ENCODE assay signal across 19 mouse cellular contexts in genomic region chr8:83598146-83598545, GRCm38 (mm10). TPM values are rescaled to one million over a fixed set of nuclear protein-coding genes. Genes with fewer than 3 reads are reported as not detected.
DNase-seq lines count a peak whose midpoint lies in the region; ATAC-seq and TF ChIP-seq lines count a peak whose summit lies in the region.
"Had no signal": no experiment of that assay in that cellular context is flagged by ENCODE, and none has a peak within 500 bp of the region (broad histone marks: within the 10 kb centered on the region; RNA-seq: fewer than 3 reads in every experiment).

No protein-coding gene starts in this region.

- peak; percentile 20; the same call in 1 of the 2 replicates for TF ChIP-seq CTCF in kidney, adult 2 months (conservative IDR thresholded peaks at IDR 0.05; ENCODE audit: insufficient read depth, insufficient read length, low read depth, low read length)
- TF ChIP-seq CTCF in lung, postnatal 0 days (IDR thresholded peaks at IDR 0.05), result peak; percentile 40

- no peaks in the 10 kb centered on the region for H3K27me3 ChIP-seq in kidney, adult 2 months (replicated peaks; ENCODE audit: control insufficient read depth, insufficient read depth, low read length)
- H3K27me3 ChIP-seq in lung, postnatal 0 days (replicated peaks; ENCODE audit: insufficient read depth, low read length), result no peaks in the 10 kb centered on the region
- H3K27me3 ChIP-seq: CH12.LX; forebrain, embryonic 15.5 days; midbrain, embryonic 13.5 days had no signal

- no peaks in the 10 kb centered on the region; the same call in 1 of the 2 replicates for H3K4me1 ChIP-seq in kidney, adult 2 months (ENCODE audit: control insufficient read depth, insufficient read depth, low read length)
- no peaks in the 10 kb centered on the region for H3K4me1 ChIP-seq in lung, postnatal 0 days (ENCODE audit: insufficient read depth, low read depth, low read length)

- H3K9ac ChIP-seq in lung, postnatal 0 days (replicated peaks; ENCODE audit: low read depth), result no peak overlapping the region
- H3K9ac ChIP-seq: forebrain, embryonic 15.5 days; midbrain, embryonic 13.5 days had no signal

- no peak overlapping the region for H3K4me3 ChIP-seq in kidney, adult 2 months (ENCODE audit: insufficient read depth, low read depth, low read length)
- no peak overlapping the region for H3K4me3 ChIP-seq in lung, postnatal 0 days (ENCODE audit: low read depth, low read length)
- H3K4me3 ChIP-seq: forebrain, embryonic 15.5 days; midbrain, embryonic 13.5 days had no signal

- no peak overlapping the region for H3K4me2 ChIP-seq in lung, postnatal 0 days (replicated peaks; ENCODE audit: low read depth, low read length)
- H3K4me2 ChIP-seq: forebrain, embryonic 15.5 days; midbrain, embryonic 13.5 days had no signal

- no peak for TF ChIP-seq POLR2A in kidney, adult 2 months (IDR thresholded peaks at IDR 0.05; ENCODE audit: low read depth, low read length)

- no peak overlapping the region for H3K27ac ChIP-seq in kidney, adult 2 months (ENCODE audit: insufficient read depth, low read depth, low read length)
- no peak overlapping the region for H3K27ac ChIP-seq in lung, postnatal 0 days (ENCODE audit: low read length)
- H3K27ac ChIP-seq: forebrain, embryonic 15.5 days; midbrain, embryonic 13.5 days had no signal

- no peak for ATAC-seq in lung, postnatal 0 days
- ATAC-seq: forebrain, embryonic 15.5 days; midbrain, embryonic 13.5 days had no signal

- H3K36me3 ChIP-seq in kidney, adult 2 months (ENCODE audit: control insufficient read depth, insufficient read depth, low read length), result no peaks in the 10 kb centered on the region
- H3K36me3 ChIP-seq in lung, postnatal 0 days (ENCODE audit: insufficient read depth, low read length), result no peaks in the 10 kb centered on the region
- H3K36me3 ChIP-seq: forebrain, embryonic 15.5 days; midbrain, embryonic 13.5 days had no signal

- DNase-seq in kidney, adult 2 months, result no peak
- no peak for DNase-seq in kidney, postnatal 25 days
- DNase-seq in lung, postnatal 0 days (ENCODE audit: low spot score), result no peak
- no peak for DNase-seq in lung, postnatal 4 days
- DNase-seq in R1 (ENCODE audit: low read depth, low spot score), result peak; percentile 83
- DNase-seq in retina, embryonic 14.5 days (ENCODE audit: low spot score), result peak; percentile 47
- no peak for DNase-seq in testis, postnatal 10 days (ENCODE audit: low spot score)
- DNase-seq in right cerebral cortex, adult 2 months (ENCODE audit: low spot score in 2 of 2), result no peak
- DNase-seq: adrenal gland, postnatal 10 days; cerebellum, adult 11 months; cerebellum, postnatal 14 days; embryo, embryonic 11 days; gastrocnemius, postnatal 36 days; layer of hippocampus, postnatal 36 days; lung, postnatal 36 days; right cerebral cortex, postnatal 4 days had no signal

- TF ChIP-seq EP300 in lung, postnatal 0 days (IDR thresholded peaks at IDR 0.05), result no peak

- H3K9me3 ChIP-seq in lung, postnatal 0 days (ENCODE audit: low read length), result no peaks in the 10 kb centered on the region
- H3K9me3 ChIP-seq: forebrain, embryonic 15.5 days; midbrain, embryonic 13.5 days had no signal

- 14% methylated on average over 1 of the region's 1 CpGs for WGBS in kidney, adult 2 months
- 25% methylated on average over 1 of the region's 1 CpGs for WGBS in lung, postnatal 0 days

RNA-seq across cellular contexts. Expression of gene Tecr, which starts 9.6 kb away (rescaled TPM):
- 793 and 827 TPM in 2 replicates for polyA plus RNA-seq in kidney, adult 2 months (2012; rRNA removed)
- polyA plus RNA-seq in lung, postnatal 0 days (2015; fragmentation: Nextera tagmentation; extraction: Ambion mirVana), result 273 and 293 TPM in 2 replicates

RNA-seq across cellular contexts. Expression of gene Dnajb1, which starts 9.8 kb away (rescaled TPM):
- 32.2 and 33.2 TPM in 2 replicates for polyA plus RNA-seq in kidney, adult 2 months (2012; rRNA removed)
- polyA plus RNA-seq in lung, postnatal 0 days (2015; fragmentation: Nextera tagmentation; extraction: Ambion mirVana), result 34.3 and 43.6 TPM in 2 replicates

RNA-seq across cellular contexts. Expression of gene Ndufb7, which starts 31.7 kb away (rescaled TPM):
- polyA plus RNA-seq in kidney, adult 2 months (2012; rRNA removed), result 704 and 720 TPM in 2 replicates
- polyA plus RNA-seq in lung, postnatal 0 days (2015; fragmentation: Nextera tagmentation; extraction: Ambion mirVana), result 258 and 286 TPM in 2 replicates

RNA-seq across cellular contexts. Expression of gene Gipc1, which starts 54.3 kb away (rescaled TPM):
- polyA plus RNA-seq in kidney, adult 2 months (2012; rRNA removed), result 57.6 and 66.6 TPM in 2 replicates
- polyA plus RNA-seq in lung, postnatal 0 days (2015; fragmentation: Nextera tagmentation; extraction: Ambion mirVana), result 123 and 134 TPM in 2 replicates

Comparison
In these comparisons a context has a peak if more than half of its experiments do, and no peak if none do; other contexts are left out.
1. DNase-seq: peak in R1 (single experiment) and retina, embryonic 14.5 days (single experiment); none in kidney, adult 2 months (single experiment), kidney, postnatal 25 days (0 of 2), lung, postnatal 0 days (single experiment), lung, postnatal 4 days (0 of 2), testis, postnatal 10 days (single experiment) and right cerebral cortex, adult 2 months (0 of 2).